Mouse (Mus musculus): Measurements from ENCODE around the gene Dazap1. TPM values are rescaled to one million over a fixed set of nuclear protein-coding genes. Genes with fewer than 3 reads are reported as not detected.
"Not testable (repeated sequence)": the region's sequence is repeated elsewhere in the genome, so short reads cannot be mapped to it uniquely, and the experiment has no call there.

Gene Dazap1
- polyA plus RNA-seq, 1 experiment from 2014 or later = 36.4 TPM

GRCm38 (mm10) chr10:80236145-80236825 is 25.0 kb upstream of the Dazap1 start:
- Histone ChIP-seq H3K4me2 (no peak overlapping the region), H3K4me1 (peaks cover 31% of the 10 kb centered on the region), H3K36me3 (peaks cover 100% of the 10 kb centered on the region), H3K9me3 (no peaks in the 10 kb centered on the region), H3K27me3 (replicated peaks) (no peaks in the 10 kb centered on the region), H3K27ac (replicated peaks) (no peak overlapping the region), H3K4me3 (no peak overlapping the region), H3K9ac (no peak overlapping the region)
- 93% methylated on average over 13 of the region's 13 CpGs for WGBS
- ATAC-seq (ENCODE audit: extremely low read depth, insufficient number of reproducible peaks, low FRiP score, low TSS enrichment) = no peak

GRCm38 (mm10) chr10:80237020-80237419 is 24.3 kb upstream of the Dazap1 start:
- H3K36me3 ChIP-seq = peaks cover 100% of the 10 kb centered on the region
- no peak overlapping the region for H3K27ac ChIP-seq (replicated peaks)
- no peak overlapping the region for H3K4me2 ChIP-seq
- no peak overlapping the region for H3K9ac ChIP-seq
- no peak overlapping the region for H3K4me3 ChIP-seq
- H3K9me3 ChIP-seq = no peaks in the 10 kb centered on the region
- no peak for ATAC-seq (ENCODE audit: extremely low read depth, insufficient number of reproducible peaks, low FRiP score, low TSS enrichment)
- H3K27me3 ChIP-seq (replicated peaks) = no peaks in the 10 kb centered on the region
- 82% methylated on average over 4 of the region's 4 CpGs for WGBS
- peaks cover 32% of the 10 kb centered on the region for H3K4me1 ChIP-seq

GRCm38 (mm10) chr10:80238306-80238705 is 23.0 kb upstream of the Dazap1 start:
- no peak overlapping the region for H3K4me3 ChIP-seq
- no peak overlapping the region for H3K4me2 ChIP-seq
- H3K27ac ChIP-seq (replicated peaks) = no peak overlapping the region
- no peak for ATAC-seq (ENCODE audit: extremely low read depth, insufficient number of reproducible peaks, low FRiP score, low TSS enrichment)
- no peaks in the 10 kb centered on the region for H3K9me3 ChIP-seq
- peaks cover 31% of the 10 kb centered on the region for H3K4me1 ChIP-seq
- 84% methylated on average over 3 of the region's 3 CpGs for WGBS
- H3K36me3 ChIP-seq = peaks cover 100% of the 10 kb centered on the region
- H3K9ac ChIP-seq = no peak overlapping the region
- no peaks in the 10 kb centered on the region for H3K27me3 ChIP-seq (replicated peaks)

GRCm38 (mm10) chr10:80239791-80240190 is 21.5 kb upstream of the Dazap1 start:
- WGBS = 82% methylated on average over 6 of the region's 6 CpGs
- Histone ChIP-seq H3K27ac (replicated peaks) (no peak overlapping the region), H3K4me1 (peaks cover 29% of the 10 kb centered on the region), H3K9me3 (no peaks in the 10 kb centered on the region), H3K4me2 (no peak overlapping the region), H3K36me3 (peaks cover 100% of the 10 kb centered on the region), H3K9ac (no peak overlapping the region), H3K4me3 (no peak overlapping the region), H3K27me3 (replicated peaks) (no peaks in the 10 kb centered on the region)
- no peak for ATAC-seq (ENCODE audit: extremely low read depth, insufficient number of reproducible peaks, low FRiP score, low TSS enrichment)

GRCm38 (mm10) chr10:80242088-80242487 is 19.2 kb upstream of the Dazap1 start:
- H3K36me3 ChIP-seq = peaks cover 78% of the 10 kb centered on the region
- peak overlapping the region; percentile 84 for H3K27ac ChIP-seq (replicated peaks)
- 0 out of 2 replicates have a peak overlapping the region, but pooled peaks have one; percentile 56 for H3K9ac ChIP-seq
- H3K4me2 ChIP-seq = peak overlapping the region; percentile 16; the same call in 1 of the 2 replicates
- peaks cover 38% of the 10 kb centered on the region for H3K4me1 ChIP-seq
- H3K4me3 ChIP-seq = no peak overlapping the region
- WGBS = 23% methylated on average over 9 of the region's 9 CpGs
- no peaks in the 10 kb centered on the region for H3K9me3 ChIP-seq
- no peaks in the 10 kb centered on the region for H3K27me3 ChIP-seq (replicated peaks)
- peak; percentile 42; the same call in 1 of the 2 replicates for ATAC-seq (ENCODE audit: extremely low read depth, insufficient number of reproducible peaks, low FRiP score, low TSS enrichment)

- Histone ChIP-seq H3K9ac (peak overlapping the region; percentile 14; the same call in 1 of the 2 replicates), H3K36me3 (peaks cover 72% of the 10 kb centered on the region), H3K4me1 (peaks cover 38% of the 10 kb centered on the region), H3K4me2 (no peak overlapping the region), H3K9me3 (no peaks in the 10 kb centered on the region), H3K4me3 (no peak overlapping the region), H3K27me3 (replicated peaks) (no peaks in the 10 kb centered on the region), H3K27ac (replicated peaks) (peak overlapping the region; percentile 84)
- WGBS = 41% methylated on average over 3 of the region's 3 CpGs
- no peak for ATAC-seq (ENCODE audit: extremely low read depth, insufficient number of reproducible peaks, low FRiP score, low TSS enrichment)
Measured at GRCm38 (mm10) chr10:80242607-80243006, 18.7 kb upstream of the Dazap1 start.

GRCm38 (mm10) chr10:80244791-80245399 is 16.4 kb upstream of the Dazap1 start:
- H3K9me3 ChIP-seq = no peaks in the 10 kb centered on the region
- no peak overlapping the region; the same call in 1 of the 2 replicates for H3K27ac ChIP-seq (replicated peaks)
- 49% methylated on average over 5 of the region's 5 CpGs for WGBS
- peaks cover 40% of the 10 kb centered on the region for H3K4me1 ChIP-seq
- no peaks in the 10 kb centered on the region for H3K27me3 ChIP-seq (replicated peaks)
- no peak for ATAC-seq (ENCODE audit: extremely low read depth, insufficient number of reproducible peaks, low FRiP score, low TSS enrichment)
- no peak overlapping the region for H3K4me3 ChIP-seq
- H3K4me2 ChIP-seq = no peak overlapping the region
- H3K9ac ChIP-seq = peak overlapping the region; percentile 37
- H3K36me3 ChIP-seq = peaks cover 50% of the 10 kb centered on the region

GRCm38 (mm10) chr10:80245600-80245999 is 15.7 kb upstream of the Dazap1 start:
- H3K4me2 ChIP-seq = no peak overlapping the region
- H3K9ac ChIP-seq = peak overlapping the region; percentile 37
- H3K4me1 ChIP-seq = peaks cover 47% of the 10 kb centered on the region
- H3K4me3 ChIP-seq = no peak overlapping the region
- WGBS = 3% methylated on average over 4 of the region's 4 CpGs
- ATAC-seq (ENCODE audit: extremely low read depth, insufficient number of reproducible peaks, low FRiP score, low TSS enrichment) = no peak
- H3K27me3 ChIP-seq (replicated peaks) = no peaks in the 10 kb centered on the region
- H3K27ac ChIP-seq (replicated peaks) = no peak overlapping the region; the same call in 1 of the 2 replicates
- peaks cover 42% of the 10 kb centered on the region for H3K36me3 ChIP-seq
- H3K9me3 ChIP-seq = no peaks in the 10 kb centered on the region

- H3K36me3 ChIP-seq = peaks cover 35% of the 10 kb centered on the region
- H3K4me1 ChIP-seq = peaks cover 46% of the 10 kb centered on the region
- H3K4me3 ChIP-seq = no peak overlapping the region
- H3K9me3 ChIP-seq = no peaks in the 10 kb centered on the region
- no peak overlapping the region for H3K9ac ChIP-seq
- no peak overlapping the region for H3K27ac ChIP-seq (replicated peaks)
- ATAC-seq (ENCODE audit: extremely low read depth, insufficient number of reproducible peaks, low FRiP score, low TSS enrichment) = no peak
- WGBS = 53% methylated on average over 6 of the region's 6 CpGs
- H3K4me2 ChIP-seq = peak overlapping the region; percentile 94; the same call in 1 of the 2 replicates
- no peaks in the 10 kb centered on the region for H3K27me3 ChIP-seq (replicated peaks)
Measured at GRCm38 (mm10) chr10:80247849-80248248, 13.4 kb upstream of the Dazap1 start.

GRCm38 (mm10) chr10:80248437-80248836 is 12.8 kb upstream of the Dazap1 start:
- 29% methylated on average over 3 of the region's 3 CpGs for WGBS
- not testable (repeated sequence) for H3K27me3 ChIP-seq (replicated peaks); H3K9me3 ChIP-seq; ATAC-seq (ENCODE audit: extremely low read depth, insufficient number of reproducible peaks, low FRiP score, low TSS enrichment); H3K9ac ChIP-seq; H3K27ac ChIP-seq (replicated peaks)
- H3K36me3 ChIP-seq = peaks cover 35% of the 10 kb centered on the region
- peak overlapping the region; percentile 94 for H3K4me2 ChIP-seq
- peak overlapping the region; percentile 92 for H3K4me3 ChIP-seq
- peaks cover 41% of the 10 kb centered on the region for H3K4me1 ChIP-seq

GRCm38 (mm10) chr10:80248971-80249640 is 12.2 kb upstream of the Dazap1 start, which contains the start of gene Ndufs7:
Ndufs7 (plus strand) TSS chr10:80249121.
- peaks cover 41% of the 10 kb centered on the region for H3K4me1 ChIP-seq
- peak within 1 kb of the TSS; percentile 94 for H3K4me2 ChIP-seq
- H3K27me3 ChIP-seq (replicated peaks) = no peaks in the 10 kb centered on the region
- peak within 1 kb of the TSS; percentile 98 for H3K9ac ChIP-seq
- peak within 1 kb of the TSS; percentile 92 for H3K4me3 ChIP-seq
- no peaks in the 10 kb centered on the region for H3K9me3 ChIP-seq
- ATAC-seq (ENCODE audit: extremely low read depth, insufficient number of reproducible peaks, low FRiP score, low TSS enrichment) = peak; percentile 69
- WGBS = under 1% methylated on average over 53 of the region's 53 CpGs
- peak within 1 kb of the TSS; percentile 92 for H3K27ac ChIP-seq (replicated peaks)
- peaks cover 35% of the 10 kb centered on the region for H3K36me3 ChIP-seq
